Mouse (Mus musculus) liver, postnatal 0 days (tissue): ENCODE measurements at regions not wholly inside any gene's neighbourhood (a gene's known extent, or its start where the extent isn't known, plus 50 kb on each side); places are given as distances from the start of the nearest gene placed in this dataset.

Experiments
- CTCF ChIP-seq: sonication (generic); IDR thresholded peaks from 2 replicates; pipeline ENCODE4 v1.5.1; 2016; ENCODE audit warnings: antibody characterized with exemption, low read depth
- EP300 ChIP-seq: IDR thresholded peaks from 2 replicates; pipeline ENCODE4 v1.6.1; 2016; ENCODE audit warnings: antibody characterized with exemption, low read depth, mild to moderate bottlenecking

GRCm38 (mm10) chr8:41824928-41825327, 408.1 kb upstream of the Frg1 start:
- TF ChIP-seq CTCF: peak; percentile 61
- no peak for TF ChIP-seq EP300
